Mouse (Mus musculus): Measurements from ENCODE around the gene Ppfibp2.

GRCm38 (mm10) chr7:107600651-107601050, 5.6 kb downstream of the Ppfibp2 start:
- TF ChIP-seq CTCF (IDR thresholded peaks at IDR 0.05; ENCODE audit: low read depth, low read length) (no peak), POLR2AphosphoS5 (IDR thresholded peaks at IDR 0.05; ENCODE audit: insufficient replicate concordance, low read depth, low read length) (no peak), GATA1 (IDR thresholded peaks at IDR 0.05; ENCODE audit: borderline replicate concordance, low read length) (no peak), TAL1 (conservative IDR thresholded peaks at IDR 0.05; ENCODE audit: low read depth, low read length) (no peak), GATA2 (IDR thresholded peaks at IDR 0.05; ENCODE audit: borderline replicate concordance, low read depth, low read length) (no peak)
